Mouse (Mus musculus): ENCODE data around the gene Slc18b1.

GRCm38 (mm10) chr10:23799933-23800332, 3.1 kb downstream of the Slc18b1 start:
- TF ChIP-seq FLI1 (IDR thresholded peaks at IDR 0.05; ENCODE audit: low read length) (no peak), GATA1 (IDR thresholded peaks at IDR 0.05; ENCODE audit: borderline replicate concordance, low read length) (no peak)

Data from megakaryocyte, embryonic 14.5 days (primary cell).